Mouse (Mus musculus) forebrain, embryonic 14.5 days (tissue): ENCODE measurements around the gene Olfr715. TPM values are rescaled to one million over a fixed set of nuclear protein-coding genes. Genes with fewer than 3 reads are reported as not detected.
"Not testable (repeated sequence)": the region's sequence is repeated elsewhere in the genome, so short reads cannot be mapped to it uniquely, and the experiment has no call there.

ENCODE experiments used
- ATAC-seq: fragments of 200-750 bp; cut with Nextera tagmentation; 2 replicates; pipeline ENCODE4 v1.8.0; 2017; ENCODE audit warnings: mild to moderate bottlenecking, moderate library complexity
- DNase-seq: peaks from one replicate; pipeline ENCODE4 v3.0.0-alpha.2; 2015; ENCODE audit warnings: low spot score
- H3K27ac ChIP-seq: fragments of 300-500 bp; sonication (generic); 2 replicates; pipeline ENCODE4 v1.5.1; 2014; ENCODE audit warnings: low read depth, mild to moderate bottlenecking, control low read depth, low read length, moderate library complexity
- H3K27me3 ChIP-seq: fragments of 300-500 bp; sonication (generic); replicated peaks from 2 replicates; pipeline ENCODE4 v1.6.1; 2014; ENCODE audit warnings: low read length, control low read depth, mixed read lengths; ENCODE audit not compliant: control insufficient read depth, insufficient read depth
- H3K36me3 ChIP-seq: fragments of 300-500 bp; sonication (generic); 2 replicates; pipeline ENCODE4 v1.6.1; 2014; ENCODE audit warnings: low read length, control low read depth; ENCODE audit not compliant: control insufficient read depth, insufficient read depth
- H3K4me1 ChIP-seq: fragments of 300-500 bp; sonication (generic); 2 replicates; pipeline ENCODE4 v1.6.1; 2014; ENCODE audit warnings: antibody characterized with exemption, low read length, control low read depth; ENCODE audit not compliant: control insufficient read depth, insufficient read depth
- H3K4me2 ChIP-seq: fragments of 300-500 bp; sonication (generic); 2 replicates; pipeline ENCODE4 v1.6.1; 2014; ENCODE audit warnings: mild to moderate bottlenecking, control low read depth, low read length
- H3K4me3 ChIP-seq: fragments of 300-500 bp; sonication (generic); 2 replicates; pipeline ENCODE4 v1.5.1; 2014; ENCODE audit warnings: low read depth, low read length, control low read depth
- H3K9ac ChIP-seq: fragments of 300-500 bp; sonication (generic); 2 replicates; pipeline ENCODE4 v1.6.1; 2014; ENCODE audit warnings: mild to moderate bottlenecking, low read length, control low read depth, moderate library complexity
- H3K9me3 ChIP-seq: fragments of 300-500 bp; sonication (generic); replicated peaks from 2 replicates; pipeline ENCODE4 v1.6.1; 2016; ENCODE audit warnings: low read length, control low read depth, mixed read lengths; ENCODE audit not compliant: control insufficient read depth
- WGBS: fragments of 180-500 bp; shearing (Covaris S2); extraction: QIAGEN DNeasy Blood & Tissue Kit; methylation state at CpG from one replicate; pipeline ENCODE4 v1.1.7; 2014; 5-methylcytosine and 5-hydroxymethylcytosine counted together
- polyA plus RNA-seq: library from polyadenylated mRNA; unstranded; fragments of >200 nt; fragmentation: Nextera tagmentation; extraction: Ambion mirVana; gene quantifications from 2 replicates; pipeline ENCODE4 v1.2.1, GENCODE M21; 2014

Olfr715 gene
- not detected in 2 replicates for polyA plus RNA-seq

- ATAC-seq, result not testable (repeated sequence)
- WGBS, result 94% methylated on average over 2 of the region's 3 CpGs
These were observed at the start of gene Olfr715 for GRCm38 (mm10) chr7:107130983-107131382. TSS of gene Olfr715 (minus strand) at chr7:107131083.

GRCm38 (mm10) chr7:107180406-107180805 is 49.5 kb upstream of the Olfr715 start:
- Histone ChIP-seq H3K4me2 (no peak overlapping the region), H3K9me3 (no peaks in the 10 kb centered on the region), H3K4me1 (no peaks in the 10 kb centered on the region), H3K36me3 (no peaks in the 10 kb centered on the region), H3K4me3 (no peak overlapping the region), H3K27ac (no peak overlapping the region), H3K9ac (no peak overlapping the region), H3K27me3 (no peaks in the 10 kb centered on the region)
- ATAC-seq (no peak), DNase-seq (no peak)
- WGBS, result 49% methylated on average over 2 of the region's 2 CpGs

More at GRCm38 (mm10) chr7:107130983-107131382, at the start of gene Olfr715:
- not testable (repeated sequence) for H3K9ac ChIP-seq, H3K4me1 ChIP-seq, H3K27ac ChIP-seq, H3K36me3 ChIP-seq, H3K27me3 ChIP-seq, DNase-seq, H3K4me3 ChIP-seq, H3K4me2 ChIP-seq, H3K9me3 ChIP-seq

GRCm38 (mm10) chr7:107166690-107167089 is 35.8 kb upstream of the Olfr715 start, which contains the start of gene Nlrp14:
TSS of gene Nlrp14 (plus strand) at chr7:107166990.
- H3K4me3 ChIP-seq, result no peak within 1 kb of the TSS
- no peaks in the 10 kb centered on the region for H3K9me3 ChIP-seq

DNA sequence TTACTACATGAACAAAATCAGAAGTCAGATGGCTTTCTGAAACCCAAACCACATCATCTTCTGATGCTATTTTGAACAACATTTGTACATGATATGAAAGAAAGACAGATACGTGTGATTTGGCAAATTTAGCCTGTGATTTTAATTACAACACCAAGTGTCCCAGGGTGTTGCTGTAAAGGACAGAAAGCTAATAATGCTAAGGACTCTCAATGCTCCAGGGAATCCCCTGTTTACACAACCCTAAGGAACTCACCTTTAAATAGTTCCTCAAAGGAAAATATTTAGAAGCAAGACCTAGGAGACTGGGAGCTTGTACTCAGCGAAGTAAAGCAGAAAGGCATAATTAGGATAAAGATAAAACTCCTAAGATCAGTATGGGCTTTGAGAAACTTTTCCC is 7.1 kb upstream of the Olfr715 start, which contains the start of gene Olfr716:
TSS of gene Olfr716 (plus strand) at position 301 of the 400 bp plus-strand sequence.
- H3K27me3 ChIP-seq, H3K4me3 ChIP-seq, H3K4me2 ChIP-seq, H3K27ac ChIP-seq, H3K9ac ChIP-seq, H3K36me3 ChIP-seq, ATAC-seq, H3K9me3 ChIP-seq, DNase-seq, H3K4me1 ChIP-seq: not testable (repeated sequence)
- 79% methylated on average over 2 of the region's 2 CpGs for WGBS

More at GRCm38 (mm10) chr7:107166690-107167089, 35.8 kb upstream of the Olfr715 start, which contains the start of gene Nlrp14:
- no peaks in the 10 kb centered on the region for H3K4me1 ChIP-seq
- H3K27ac ChIP-seq, result no peak within 1 kb of the TSS
- 88% methylated on average over 10 of the region's 10 CpGs for WGBS
- no peaks in the 10 kb centered on the region for H3K27me3 ChIP-seq
- H3K36me3 ChIP-seq, result no peaks in the 10 kb centered on the region
- ATAC-seq (no peak), DNase-seq (no peak)
- H3K4me2 ChIP-seq, result no peak within 1 kb of the TSS
- H3K9ac ChIP-seq, result no peak within 1 kb of the TSS

GRCm38 (mm10) chr7:107110269-107110668 is 20.6 kb downstream of the Olfr715 start, which contains the start of gene Olfr715b:
TSS of gene Olfr715b (minus strand) at chr7:107110369.
- H3K9ac ChIP-seq, H3K27me3 ChIP-seq, ATAC-seq, H3K9me3 ChIP-seq, DNase-seq, H3K4me3 ChIP-seq, H3K27ac ChIP-seq, H3K36me3 ChIP-seq, H3K4me2 ChIP-seq, H3K4me1 ChIP-seq: not testable (repeated sequence)
- WGBS, result 82% methylated on average over 1 of the region's 2 CpGs

DNA sequence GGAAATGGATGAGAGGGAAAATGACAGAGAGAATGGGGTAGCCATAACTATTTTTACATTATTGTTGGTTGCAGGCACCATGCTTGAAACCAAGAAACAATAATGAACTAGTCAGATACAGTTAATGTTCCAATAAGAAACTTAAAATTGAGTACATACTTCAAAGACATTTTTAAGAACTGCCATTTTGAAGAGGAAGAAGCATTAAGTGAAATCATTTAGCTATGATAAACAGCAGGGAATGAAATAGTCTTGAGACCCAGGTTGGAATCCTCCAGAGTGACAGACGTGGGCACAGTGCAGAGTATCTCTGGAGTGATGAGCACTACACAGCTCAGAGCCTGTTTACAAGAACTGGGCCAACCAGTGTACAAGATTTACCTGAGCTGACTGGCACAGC is 38.0 kb downstream of the Olfr715 start, which contains the start of gene Olfr17:
TSS of gene Olfr17 (plus strand) at position 301 of the 400 bp plus-strand sequence.
- WGBS, result 62% methylated on average over 1 of the region's 1 CpGs
- DNase-seq (no peak), ATAC-seq (no peak)
- Histone ChIP-seq H3K4me1 (no peaks in the 10 kb centered on the region), H3K4me3 (no peak within 1 kb of the TSS), H3K4me2 (no peak within 1 kb of the TSS), H3K27ac (no peak within 1 kb of the TSS), H3K27me3 (no peaks in the 10 kb centered on the region), H3K9me3 (no peaks in the 10 kb centered on the region), H3K36me3 (no peaks in the 10 kb centered on the region), H3K9ac (no peak within 1 kb of the TSS)

Other genes starting within 250 kb of the Olfr715 start
- gene Olfr706, start 242.9 kb downstream of the Olfr715 start, polyA plus RNA-seq, result not detected in 2 replicates
- gene Olfr707, start 229.8 kb downstream of the Olfr715 start, polyA plus RNA-seq, result not detected in 2 replicates
- not detected in 2 replicates for gene Olfr1532-ps1, start 223.1 kb downstream of the Olfr715 start, polyA plus RNA-seq
- not detected in 2 replicates for gene Olfr709-ps1, start 198.9 kb downstream of the Olfr715 start, polyA plus RNA-seq
- not detected in 2 replicates for gene Olfr710, start 182.8 kb downstream of the Olfr715 start, polyA plus RNA-seq
- not detected in 2 replicates for gene Olfr6, start 167.1 kb downstream of the Olfr715 start, polyA plus RNA-seq
- not detected in 2 replicates for gene Olfr711, start 155.6 kb downstream of the Olfr715 start, polyA plus RNA-seq
- gene Olfr2, start 125.0 kb downstream of the Olfr715 start, polyA plus RNA-seq, result not detected in 2 replicates
- gene Olfr713, start 99.9 kb downstream of the Olfr715 start, polyA plus RNA-seq, result not detected in 2 replicates
- not detected in 2 replicates for gene Olfr714, start 60.1 kb downstream of the Olfr715 start, polyA plus RNA-seq
- not detected in 2 replicates for gene Olfr17, start 37.9 kb downstream of the Olfr715 start, polyA plus RNA-seq
- not detected in 2 replicates for gene Olfr715b, start 20.7 kb downstream of the Olfr715 start, polyA plus RNA-seq
- gene Olfr716, start 7.2 kb upstream of the Olfr715 start, polyA plus RNA-seq, result not detected in 2 replicates
- gene Nlrp14, start 35.9 kb upstream of the Olfr715 start, polyA plus RNA-seq, result not detected in 2 replicates
- gene Rbmxl2, start 78.4 kb upstream of the Olfr715 start, polyA plus RNA-seq, result not detected in 2 replicates
- 7.0 and 8.4 TPM in 2 replicates for gene Syt9, start 239.6 kb upstream of the Olfr715 start, polyA plus RNA-seq